Mouse (Mus musculus): ENCODE data around the gene Herc1. TPM values are rescaled to one million over a fixed set of nuclear protein-coding genes. Genes with fewer than 3 reads are reported as not detected.

Herc1 gene
- polyA plus RNA-seq (2012; ENCODE audit: insufficient read depth, low replicate concordance) = 1.4 and 3.2 TPM in 2 replicates

GRCm38 (mm10) chr9:66349860-66350787, at the start of gene Herc1:
Gene Herc1, plus strand, starts transcription at chr9:66350450.
- TF ChIP-seq FLI1 (IDR thresholded peaks at IDR 0.05; ENCODE audit: low read length) (no peak), GATA1 (IDR thresholded peaks at IDR 0.05; ENCODE audit: borderline replicate concordance, low read length) (no peak)
- H3K9me3 ChIP-seq = no peaks in the 10 kb centered on the region
- H3K27me3 ChIP-seq (replicated peaks) = no peaks in the 10 kb centered on the region
- H3K36me3 ChIP-seq (replicated peaks; ENCODE audit: low read length) = peaks cover 3% of the 10 kb centered on the region
- peaks cover 72% of the 10 kb centered on the region for H3K4me1 ChIP-seq
- H3K4me3 ChIP-seq (replicated peaks) = peak within 1 kb of the TSS; percentile 99

- Histone ChIP-seq H3K36me3 (replicated peaks; ENCODE audit: low read length) (peaks cover 1% of the 10 kb centered on the region), H3K4me3 (replicated peaks) (peak overlapping the region; percentile 93), H3K9me3 (no peaks in the 10 kb centered on the region), H3K4me1 (peaks cover 62% of the 10 kb centered on the region), H3K27me3 (replicated peaks) (peaks cover 2% of the 10 kb centered on the region)
- no peak for TF ChIP-seq FLI1 (IDR thresholded peaks at IDR 0.05; ENCODE audit: low read length)
- no peak for TF ChIP-seq GATA1 (IDR thresholded peaks at IDR 0.05; ENCODE audit: borderline replicate concordance, low read length)
Measured at GRCm38 (mm10) chr9:66304320-66305090, 45.7 kb upstream of the Herc1 start.

GRCm38 (mm10) chr9:66305121-66306112, 44.8 kb upstream of the Herc1 start:
- Histone ChIP-seq H3K4me1 (peaks cover 52% of the 10 kb centered on the region), H3K9me3 (no peaks in the 10 kb centered on the region), H3K27me3 (replicated peaks) (peaks cover 2% of the 10 kb centered on the region), H3K4me3 (replicated peaks) (peak overlapping the region; percentile 93), H3K36me3 (replicated peaks; ENCODE audit: low read length) (no peaks in the 10 kb centered on the region)
- no peak for TF ChIP-seq GATA1 (IDR thresholded peaks at IDR 0.05; ENCODE audit: borderline replicate concordance, low read length)
- TF ChIP-seq FLI1 (IDR thresholded peaks at IDR 0.05; ENCODE audit: low read length) = no peak

- no peak for TF ChIP-seq GATA1 (IDR thresholded peaks at IDR 0.05; ENCODE audit: borderline replicate concordance, low read length)
- TF ChIP-seq FLI1 (IDR thresholded peaks at IDR 0.05; ENCODE audit: low read length) = no peak
- Histone ChIP-seq H3K9me3 (no peaks in the 10 kb centered on the region), H3K4me3 (replicated peaks) (no peak overlapping the region), H3K4me1 (peaks cover 48% of the 10 kb centered on the region), H3K36me3 (replicated peaks; ENCODE audit: low read length) (no peaks in the 10 kb centered on the region), H3K27me3 (replicated peaks) (peaks cover 2% of the 10 kb centered on the region)
Measured at GRCm38 (mm10) chr9:66306414-66306813, 43.8 kb upstream of the Herc1 start.

- H3K36me3 ChIP-seq (replicated peaks; ENCODE audit: low read length) = no peaks in the 10 kb centered on the region
- no peak overlapping the region for H3K4me3 ChIP-seq (replicated peaks)
- TF ChIP-seq GATA1 (IDR thresholded peaks at IDR 0.05; ENCODE audit: borderline replicate concordance, low read length) = no peak
- no peak for TF ChIP-seq FLI1 (IDR thresholded peaks at IDR 0.05; ENCODE audit: low read length)
- no peaks in the 10 kb centered on the region for H3K9me3 ChIP-seq
- peaks cover 52% of the 10 kb centered on the region for H3K4me1 ChIP-seq
- peaks cover 2% of the 10 kb centered on the region for H3K27me3 ChIP-seq (replicated peaks)
Measured at GRCm38 (mm10) chr9:66307341-66307740, 42.9 kb upstream of the Herc1 start.

GRCm38 (mm10) chr9:66308741-66309140, 41.5 kb upstream of the Herc1 start:
- TF ChIP-seq FLI1 (IDR thresholded peaks at IDR 0.05; ENCODE audit: low read length) (no peak), GATA1 (IDR thresholded peaks at IDR 0.05; ENCODE audit: borderline replicate concordance, low read length) (no peak)
- Histone ChIP-seq H3K9me3 (no peaks in the 10 kb centered on the region), H3K36me3 (replicated peaks; ENCODE audit: low read length) (no peaks in the 10 kb centered on the region), H3K27me3 (replicated peaks) (peaks cover 6% of the 10 kb centered on the region), H3K4me1 (peaks cover 45% of the 10 kb centered on the region), H3K4me3 (replicated peaks) (no peak overlapping the region)

- H3K4me1 ChIP-seq = peaks cover 28% of the 10 kb centered on the region
- peaks cover 8% of the 10 kb centered on the region for H3K27me3 ChIP-seq (replicated peaks)
- H3K9me3 ChIP-seq = no peaks in the 10 kb centered on the region
- H3K36me3 ChIP-seq (replicated peaks; ENCODE audit: low read length) = no peaks in the 10 kb centered on the region
- TF ChIP-seq GATA1 (IDR thresholded peaks at IDR 0.05; ENCODE audit: borderline replicate concordance, low read length) (no peak), FLI1 (IDR thresholded peaks at IDR 0.05; ENCODE audit: low read length) (no peak)
- H3K4me3 ChIP-seq (replicated peaks) = peak overlapping the region; percentile 67
Measured at GRCm38 (mm10) chr9:66311458-66311857, 38.8 kb upstream of the Herc1 start.

- no peak for TF ChIP-seq GATA1 (IDR thresholded peaks at IDR 0.05; ENCODE audit: borderline replicate concordance, low read length)
- TF ChIP-seq FLI1 (IDR thresholded peaks at IDR 0.05; ENCODE audit: low read length) = no peak
- H3K4me1 ChIP-seq = peaks cover 15% of the 10 kb centered on the region
Measured at GRCm38 (mm10) chr9:66316603-66317002, 33.6 kb upstream of the Herc1 start.

More at GRCm38 (mm10) chr9:66316603-66317002, 33.6 kb upstream of the Herc1 start:
- Histone ChIP-seq H3K36me3 (replicated peaks; ENCODE audit: low read length) (no peaks in the 10 kb centered on the region), H3K4me3 (replicated peaks) (no peak overlapping the region), H3K27me3 (replicated peaks) (peaks cover 18% of the 10 kb centered on the region), H3K9me3 (no peaks in the 10 kb centered on the region)

All from megakaryocyte, embryonic 14.5 days (primary cell).